Mouse (Mus musculus): ENCODE measurements around the gene Tbc1d9b.

DNA sequence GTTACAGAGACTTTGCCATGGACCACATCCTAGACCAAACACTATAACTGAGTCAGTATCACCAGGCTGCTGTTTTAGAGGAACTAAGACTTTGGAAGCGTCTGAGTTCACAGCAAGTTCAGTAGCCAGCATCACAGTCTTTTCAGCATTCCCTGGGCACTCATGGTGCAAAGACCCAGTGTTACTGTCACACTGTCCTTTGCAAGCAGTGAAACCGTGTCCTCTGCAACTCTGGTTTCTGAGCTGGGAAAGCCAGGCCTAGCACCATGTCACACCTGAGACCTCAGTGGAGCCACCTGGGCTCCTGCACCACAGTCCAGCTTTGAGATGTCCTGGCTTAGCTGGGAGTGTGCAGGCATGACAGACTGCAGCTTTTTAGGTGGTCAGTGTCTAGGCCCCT, 67.7 kb downstream of the Tbc1d9b start:
- TF ChIP-seq CTCF (IDR thresholded peaks at IDR 0.05; ENCODE audit: control insufficient read depth, insufficient read depth, insufficient replicate concordance, low read depth, low read length) = no peak
- no peak for TF ChIP-seq POLR2A (IDR thresholded peaks at IDR 0.05; ENCODE audit: control insufficient read depth, low read depth, low read length)
